Mouse (Mus musculus) olfactory bulb, adult 2 months (tissue): ENCODE measurements around the gene Metrn.

Experiments used
- CTCF ChIP-seq: fragments of 200-500 bp; IDR thresholded peaks from 2 replicates; pipeline ENCODE4 v1.5.1; 2012; ENCODE audit warnings: low read depth, mild to moderate bottlenecking, low read length, moderate library complexity; ENCODE audit not compliant: insufficient read depth
- POLR2A ChIP-seq: fragments of 200-500 bp; IDR thresholded peaks from 2 replicates; pipeline ENCODE4 v1.6.1; 2012; ENCODE audit warnings: mild to moderate bottlenecking, low read depth, low read length, moderate library complexity; ENCODE audit not compliant: insufficient read depth

DNA sequence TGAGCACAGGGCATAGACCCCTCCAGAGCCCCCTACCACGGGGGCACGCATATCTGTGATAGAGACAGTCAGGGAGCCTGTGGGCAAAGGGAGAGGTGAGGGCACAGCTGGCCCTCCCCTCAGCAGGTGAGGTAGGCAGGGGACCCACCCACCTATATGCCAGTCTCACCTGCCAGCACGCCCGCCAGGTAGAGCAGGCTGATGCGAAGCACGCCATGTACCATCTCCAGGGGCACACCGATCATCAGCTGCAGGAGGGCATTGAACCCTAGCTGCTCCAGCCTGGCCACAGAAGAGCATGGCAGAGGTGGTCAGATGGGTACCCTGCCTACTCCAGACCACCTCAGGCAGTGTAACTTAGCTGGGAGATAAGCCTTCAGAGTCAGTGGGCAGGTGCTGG is 38.4 kb upstream of the Metrn start:
- TF ChIP-seq POLR2A: no peak
- no peak for TF ChIP-seq CTCF
